Mouse (Mus musculus) urinary bladder, postnatal 14 days (tissue): Measurements from ENCODE around the gene Olfr1505.

Experiments
- DNase-seq: peaks from one replicate; pipeline ENCODE4 v3.0.0; 2021; ENCODE audit warnings: low spot score

The Olfr1505 gene

GRCm38 (mm10) chr19:13913230-13913629, at the start of gene Olfr1505:
TSS of gene Olfr1505 (plus strand) at chr19:13913530.
- DNase-seq = no peak

DNA sequence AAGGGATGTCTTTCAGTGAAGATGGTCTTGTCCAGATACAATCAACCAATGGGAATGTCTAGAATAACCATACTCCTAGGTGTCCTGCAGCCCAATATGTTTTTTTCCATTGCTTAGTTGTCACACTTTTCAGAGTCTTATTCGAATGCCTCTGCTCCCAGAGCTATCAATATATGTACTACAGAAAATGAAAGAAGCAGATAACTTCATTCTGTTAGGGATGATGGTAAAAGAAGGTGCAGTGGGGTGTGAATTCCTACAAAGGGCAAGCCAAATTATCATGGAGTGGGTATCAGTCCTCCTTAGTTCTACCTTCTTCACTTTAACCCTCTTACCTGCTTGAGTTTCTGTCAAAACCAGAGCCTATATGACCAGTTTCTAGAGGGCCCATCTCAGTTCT, 15.5 kb upstream of the Olfr1505 start, which contains the start of gene Olfr1504:
Olfr1504 (minus strand) TSS at position 101 of the 400 bp plus-strand sequence.
- DNase-seq = no peak
